Mouse (Mus musculus): Measurements from ENCODE around the gene Btaf1. TPM values are rescaled to one million over a fixed set of nuclear protein-coding genes. Genes with fewer than 3 reads are reported as not detected.

Gene Btaf1
- polyA plus RNA-seq, 1 experiment from 2014 or later = 3.7 TPM

DNA sequence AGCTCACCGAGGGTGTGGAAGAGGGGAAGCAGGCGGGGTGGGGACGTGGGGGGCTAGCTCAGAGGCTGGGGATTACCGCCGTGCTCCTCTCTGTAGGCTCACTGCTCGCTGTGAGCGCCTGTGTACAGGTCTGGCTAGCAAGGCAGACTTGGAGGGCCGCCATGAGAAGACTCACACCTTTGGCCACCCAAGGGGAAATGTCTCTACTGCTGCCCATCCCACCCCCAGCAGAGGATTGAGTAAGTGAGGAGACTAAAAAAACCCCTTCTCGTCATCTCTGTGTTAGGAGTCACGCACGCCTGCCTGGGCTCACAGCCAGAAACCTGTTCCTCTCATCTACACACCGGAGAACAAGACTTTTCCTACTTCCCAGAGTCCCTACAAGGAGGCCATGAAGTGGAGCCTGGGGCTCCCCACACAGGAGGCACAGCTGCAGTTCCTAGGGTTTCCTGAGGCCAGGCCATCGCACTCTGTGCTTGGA lies 100.0 kb downstream of the Btaf1 start:
- Histone ChIP-seq H3K36me3 (replicated peaks; ENCODE audit: insufficient read depth, low read length) (peaks cover 20% of the 10 kb centered on the region), H3K4me1 (ENCODE audit: insufficient read depth) (no peaks in the 10 kb centered on the region), H3K4me2 (ENCODE audit: low read depth, low read length) (no peak overlapping the region), H3K27ac (ENCODE audit: low read depth) (no peak overlapping the region), H3K9me3 (ENCODE audit: low read length) (no peaks in the 10 kb centered on the region), H3K9ac (replicated peaks) (no peak overlapping the region), H3K27me3 (ENCODE audit: insufficient read depth, low read length) (no peaks in the 10 kb centered on the region), H3K4me3 (ENCODE audit: low read depth, low read length) (no peak overlapping the region)
- no peak for TF ChIP-seq EP300 (IDR thresholded peaks at IDR 0.05; ENCODE audit: low read depth)
- no peak for TF ChIP-seq CTCF (IDR thresholded peaks at IDR 0.05; ENCODE audit: low read depth)
- ATAC-seq (no peak), DNase-seq (no peak)
- WGBS (ENCODE audit: insufficient replicate concordance) = 81% methylated on average over 13 of the region's 13 CpGs

GRCm38 (mm10) chr19:37026408-37026807 lies 100.5 kb downstream of the Btaf1 start:
- DNase-seq (no peak), ATAC-seq (no peak)
- TF ChIP-seq CTCF (IDR thresholded peaks at IDR 0.05; ENCODE audit: low read depth) = no peak

DNA sequence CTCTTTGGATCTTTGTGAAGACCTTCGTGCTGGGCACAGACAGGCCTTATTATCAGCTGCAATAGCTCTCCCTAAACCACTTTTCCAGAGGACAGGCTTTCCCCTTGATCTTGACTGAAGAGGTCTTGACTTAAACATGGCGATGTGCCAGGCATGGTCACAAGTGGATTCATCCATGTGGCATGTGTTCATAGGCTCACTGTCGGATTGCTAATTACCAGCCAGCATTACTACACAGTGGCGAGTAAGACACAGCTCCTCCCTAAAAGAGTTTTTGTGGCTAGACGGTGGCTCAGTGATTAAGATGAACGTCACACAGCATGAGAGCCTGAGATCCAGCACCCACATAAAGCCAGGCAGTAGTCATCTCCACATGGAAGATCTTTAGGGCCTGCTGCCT lies 103.9 kb downstream of the Btaf1 start:
- H3K27me3 ChIP-seq (ENCODE audit: insufficient read depth, low read length) = no peaks in the 10 kb centered on the region
- no peak overlapping the region for H3K27ac ChIP-seq (ENCODE audit: low read depth)
- H3K4me1 ChIP-seq (ENCODE audit: insufficient read depth) = no peaks in the 10 kb centered on the region
- ATAC-seq = no peak
- peaks cover 9% of the 10 kb centered on the region for H3K36me3 ChIP-seq (replicated peaks; ENCODE audit: insufficient read depth, low read length)
- no peak overlapping the region for H3K4me2 ChIP-seq (ENCODE audit: low read depth, low read length)
- H3K9ac ChIP-seq (replicated peaks) = no peak overlapping the region
- no peak for DNase-seq
- WGBS (ENCODE audit: insufficient replicate concordance) = 90% methylated on average over 6 of the region's 6 CpGs
- TF ChIP-seq EP300 (IDR thresholded peaks at IDR 0.05; ENCODE audit: low read depth) (no peak), CTCF (IDR thresholded peaks at IDR 0.05; ENCODE audit: low read depth) (no peak)
- no peak overlapping the region for H3K4me3 ChIP-seq (ENCODE audit: low read depth, low read length)
- H3K9me3 ChIP-seq (ENCODE audit: low read length) = no peaks in the 10 kb centered on the region

More at GRCm38 (mm10) chr19:37026408-37026807, 100.5 kb downstream of the Btaf1 start:
- Histone ChIP-seq H3K27ac (ENCODE audit: low read depth) (no peak overlapping the region), H3K4me1 (ENCODE audit: insufficient read depth) (no peaks in the 10 kb centered on the region), H3K4me2 (ENCODE audit: low read depth, low read length) (no peak overlapping the region), H3K9me3 (ENCODE audit: low read length) (no peaks in the 10 kb centered on the region), H3K4me3 (ENCODE audit: low read depth, low read length) (no peak overlapping the region), H3K9ac (replicated peaks) (no peak overlapping the region), H3K36me3 (replicated peaks; ENCODE audit: insufficient read depth, low read length) (peaks cover 20% of the 10 kb centered on the region), H3K27me3 (ENCODE audit: insufficient read depth, low read length) (no peaks in the 10 kb centered on the region)
- 74% methylated on average over 11 of the region's 11 CpGs for WGBS (ENCODE audit: insufficient replicate concordance)

DNA sequence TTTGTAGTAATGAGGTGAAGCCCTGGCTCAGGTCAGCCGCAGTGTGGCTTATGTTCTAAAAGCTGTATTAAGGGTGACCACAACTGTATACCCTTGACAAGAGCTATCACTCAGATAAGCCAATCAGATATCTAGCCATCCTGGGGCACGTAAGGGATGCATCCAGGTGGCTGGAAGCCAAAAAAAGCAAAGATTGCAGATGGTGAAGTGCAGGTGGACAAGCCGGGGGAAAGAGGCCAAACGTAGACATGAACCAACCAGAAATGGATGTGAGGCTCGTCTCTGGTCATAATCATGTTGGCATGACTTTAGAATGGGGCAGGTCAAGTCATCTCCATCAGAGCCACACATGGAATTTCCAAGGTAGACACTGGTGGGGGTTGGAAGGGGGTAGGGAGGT lies 105.6 kb downstream of the Btaf1 start:
- DNase-seq = no peak
- no peaks in the 10 kb centered on the region for H3K4me1 ChIP-seq (ENCODE audit: insufficient read depth)
- H3K4me2 ChIP-seq (ENCODE audit: low read depth, low read length) = no peak overlapping the region
- no peak for TF ChIP-seq EP300 (IDR thresholded peaks at IDR 0.05; ENCODE audit: low read depth)
- H3K27me3 ChIP-seq (ENCODE audit: insufficient read depth, low read length) = no peaks in the 10 kb centered on the region
- WGBS (ENCODE audit: insufficient replicate concordance) = 81% methylated on average over 5 of the region's 5 CpGs
- peaks cover 7% of the 10 kb centered on the region for H3K36me3 ChIP-seq (replicated peaks; ENCODE audit: insufficient read depth, low read length)
- ATAC-seq = no peak
- no peak overlapping the region for H3K27ac ChIP-seq (ENCODE audit: low read depth)
- H3K9ac ChIP-seq (replicated peaks) = no peak overlapping the region
- H3K9me3 ChIP-seq (ENCODE audit: low read length) = no peaks in the 10 kb centered on the region
- H3K4me3 ChIP-seq (ENCODE audit: low read depth, low read length) = no peak overlapping the region

- 66% methylated on average over 2 of the region's 2 CpGs for WGBS (ENCODE audit: insufficient replicate concordance)
- Histone ChIP-seq H3K4me1 (ENCODE audit: insufficient read depth) (no peaks in the 10 kb centered on the region), H3K9me3 (ENCODE audit: low read length) (no peaks in the 10 kb centered on the region), H3K27me3 (ENCODE audit: insufficient read depth, low read length) (no peaks in the 10 kb centered on the region), H3K9ac (replicated peaks) (no peak overlapping the region), H3K27ac (ENCODE audit: low read depth) (no peak overlapping the region), H3K4me3 (ENCODE audit: low read depth, low read length) (no peak overlapping the region), H3K4me2 (ENCODE audit: low read depth, low read length) (no peak overlapping the region), H3K36me3 (replicated peaks; ENCODE audit: insufficient read depth, low read length) (peaks cover 7% of the 10 kb centered on the region)
- DNase-seq (no peak), ATAC-seq (no peak)
- TF ChIP-seq CTCF (IDR thresholded peaks at IDR 0.05; ENCODE audit: low read depth) (no peak), EP300 (IDR thresholded peaks at IDR 0.05; ENCODE audit: low read depth) (no peak)
Measured at GRCm38 (mm10) chr19:37032364-37032763, 106.5 kb downstream of the Btaf1 start.

- no peak for DNase-seq
- Histone ChIP-seq H3K27me3 (ENCODE audit: insufficient read depth, low read length) (no peaks in the 10 kb centered on the region), H3K4me1 (ENCODE audit: insufficient read depth) (no peaks in the 10 kb centered on the region), H3K4me3 (ENCODE audit: low read depth, low read length) (no peak overlapping the region), H3K4me2 (ENCODE audit: low read depth, low read length) (no peak overlapping the region), H3K9ac (replicated peaks) (no peak overlapping the region), H3K36me3 (replicated peaks; ENCODE audit: insufficient read depth, low read length) (no peaks in the 10 kb centered on the region), H3K27ac (ENCODE audit: low read depth) (no peak overlapping the region), H3K9me3 (ENCODE audit: low read length) (no peaks in the 10 kb centered on the region)
- TF ChIP-seq CTCF (IDR thresholded peaks at IDR 0.05; ENCODE audit: low read depth) (no peak), EP300 (IDR thresholded peaks at IDR 0.05; ENCODE audit: low read depth) (no peak)
- no peak for ATAC-seq
Measured at GRCm38 (mm10) chr19:37040906-37041305, 115.0 kb downstream of the Btaf1 start.

DNA sequence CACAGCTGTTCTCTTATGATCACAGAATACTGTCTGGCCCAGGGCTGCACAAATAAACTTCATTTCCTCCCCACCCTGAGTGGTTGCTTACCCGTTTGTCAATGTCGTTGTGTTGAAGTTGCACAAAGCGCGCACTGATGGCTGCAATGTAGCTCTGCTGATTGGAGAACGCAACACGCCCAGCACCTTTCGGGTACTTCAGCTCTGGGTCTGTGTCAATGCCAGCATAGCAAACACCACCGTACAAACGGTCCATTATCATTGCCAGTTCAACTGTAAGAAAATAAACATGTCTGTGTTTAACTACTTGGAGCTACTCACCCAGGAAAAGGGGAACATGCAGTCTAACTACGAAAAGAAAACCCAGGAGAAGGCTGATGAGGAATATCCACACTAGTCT lies 118.6 kb downstream of the Btaf1 start:
- Histone ChIP-seq H3K9me3 (ENCODE audit: low read length) (no peaks in the 10 kb centered on the region), H3K27me3 (ENCODE audit: insufficient read depth, low read length) (no peaks in the 10 kb centered on the region), H3K36me3 (replicated peaks; ENCODE audit: insufficient read depth, low read length) (no peaks in the 10 kb centered on the region), H3K4me1 (ENCODE audit: insufficient read depth) (no peaks in the 10 kb centered on the region), H3K4me3 (ENCODE audit: low read depth, low read length) (no peak overlapping the region), H3K4me2 (ENCODE audit: low read depth, low read length) (no peak overlapping the region), H3K9ac (replicated peaks) (no peak overlapping the region), H3K27ac (ENCODE audit: low read depth) (no peak overlapping the region)
- ATAC-seq (no peak), DNase-seq (no peak)
- 84% methylated on average over 10 of the region's 10 CpGs for WGBS (ENCODE audit: insufficient replicate concordance)
- TF ChIP-seq CTCF (IDR thresholded peaks at IDR 0.05; ENCODE audit: low read depth) (no peak), EP300 (IDR thresholded peaks at IDR 0.05; ENCODE audit: low read depth) (no peak)
